Mouse (Mus musculus): ENCODE data around the gene Ncan. TPM values are rescaled to one million over a fixed set of nuclear protein-coding genes. Genes with fewer than 3 reads are reported as not detected.

Gene Ncan
- polyA plus RNA-seq (2017; shearing (Covaris generic)) = not detected

GRCm38 (mm10) chr8:70120667-70121066 is at the start of gene Ncan:
Ncan (minus strand) TSS chr8:70120873.

GRCm38 (mm10) chr8:70139026-70139857 is 18.6 kb upstream of the Ncan start, which contains the start of the genes Rfxank, Borcs8 and Mef2b:
Rfxank (minus strand) TSS chr8:70139154.
Borcs8 (plus strand) TSS chr8:70139499.
Mef2b (plus strand) TSS chr8:70139711.

GRCm38 (mm10) chr8:70131166-70131883 is 10.7 kb upstream of the Ncan start, which contains the start of gene Nr2c2ap:
Nr2c2ap (plus strand) TSS chr8:70131333.

GRCm38 (mm10) chr8:70083285-70083684 is 37.4 kb downstream of the Ncan start, which contains the start of gene Hapln4:
Hapln4 (plus strand) TSS chr8:70083457.

GRCm38 (mm10) chr8:70072441-70073069 is 48.1 kb downstream of the Ncan start, which contains the start of gene Tm6sf2:
Tm6sf2 (plus strand) TSS chr8:70072924.

Other genes starting within 250 kb of the Ncan start
- not detected for gene Cilp2, start 233.2 kb downstream of the Ncan start, polyA plus RNA-seq (2017; shearing (Covaris generic))
- gene Tssk6, start 218.7 kb downstream of the Ncan start, polyA plus RNA-seq (2017; shearing (Covaris generic)) = 1.2 TPM
- gene Ndufa13, start 218.3 kb downstream of the Ncan start, polyA plus RNA-seq (2017; shearing (Covaris generic)) = 100 TPM
- not detected for gene Yjefn3, start 218.2 kb downstream of the Ncan start, polyA plus RNA-seq (2017; shearing (Covaris generic))
- gene Gatad2a, start 124.5 kb downstream of the Ncan start, polyA plus RNA-seq (2017; shearing (Covaris generic)) = 124 TPM
- 106 TPM for gene Mau2, start 78.1 kb downstream of the Ncan start, polyA plus RNA-seq (2017; shearing (Covaris generic))
- gene Sugp1, start 78.1 kb downstream of the Ncan start, polyA plus RNA-seq (2017; shearing (Covaris generic)) = 44.5 TPM
- not detected for gene Tm6sf2, start 47.9 kb downstream of the Ncan start, polyA plus RNA-seq (2017; shearing (Covaris generic))
- not detected for gene Hapln4, start 37.4 kb downstream of the Ncan start, polyA plus RNA-seq (2017; shearing (Covaris generic))
- gene Nr2c2ap, start 10.5 kb upstream of the Ncan start, polyA plus RNA-seq (2017; shearing (Covaris generic)) = 36.9 TPM
- gene Rfxank, start 18.3 kb upstream of the Ncan start, polyA plus RNA-seq (2017; shearing (Covaris generic)) = 19.6 TPM
- 38.5 TPM for gene Borcs8, start 18.6 kb upstream of the Ncan start, polyA plus RNA-seq (2017; shearing (Covaris generic))
- gene Mef2b, start 18.8 kb upstream of the Ncan start, polyA plus RNA-seq (2017; shearing (Covaris generic)) = 1.3 TPM
- 39.6 TPM for gene Tmem161a, start 51.5 kb upstream of the Ncan start, polyA plus RNA-seq (2017; shearing (Covaris generic))
- 8.4 TPM for gene Slc25a42, start 91.4 kb upstream of the Ncan start, polyA plus RNA-seq (2017; shearing (Covaris generic))
- 27.2 TPM for gene Sugp2, start 113.4 kb upstream of the Ncan start, polyA plus RNA-seq (2017; shearing (Covaris generic))
- gene Armc6, start 113.6 kb upstream of the Ncan start, polyA plus RNA-seq (2017; shearing (Covaris generic)) = 7.6 TPM
- gene Homer3, start 162.0 kb upstream of the Ncan start, polyA plus RNA-seq (2017; shearing (Covaris generic)) = 0.54 TPM
- gene Ddx49, start 181.6 kb upstream of the Ncan start, polyA plus RNA-seq (2017; shearing (Covaris generic)) = 46.0 TPM
- gene Cope, start 181.6 kb upstream of the Ncan start, polyA plus RNA-seq (2017; shearing (Covaris generic)) = 214 TPM
- gene Cers1, start 194.9 kb upstream of the Ncan start, polyA plus RNA-seq (2017; shearing (Covaris generic)) = not detected
- 0.46 TPM for gene Gdf1, start 208.9 kb upstream of the Ncan start, polyA plus RNA-seq (2017; shearing (Covaris generic))
- 66.6 TPM for gene Upf1, start 232.4 kb upstream of the Ncan start, polyA plus RNA-seq (2017; shearing (Covaris generic))